Mouse (Mus musculus) neural tube, embryonic 15.5 days (tissue): ENCODE results near the gene Mrps15. TPM values are rescaled to one million over a fixed set of nuclear protein-coding genes. Genes with fewer than 3 reads are reported as not detected.
A peak's percentile ranks its signal among the peaks of the same experiment; 100 is the strongest.
"Not testable (repeated sequence)": the region's sequence is repeated elsewhere in the genome, so short reads cannot be mapped to it uniquely, and the experiment has no call there.

Source experiments
- ATAC-seq: fragments of 200-750 bp; cut with Nextera tagmentation; 2 replicates; pipeline ENCODE4 v1.8.0; 2017; ENCODE audit warnings: mild to moderate bottlenecking, moderate TSS enrichment, moderate library complexity; ENCODE audit not compliant: low FRiP score
- H3K27ac ChIP-seq: fragments of 300-500 bp; sonication (generic); replicated peaks from 2 replicates; pipeline ENCODE4 v1.5.1; 2015; ENCODE audit warnings: mild to moderate bottlenecking, inconsistent platforms
- H3K27me3 ChIP-seq: fragments of 300-500 bp; sonication (generic); replicated peaks from 2 replicates; pipeline ENCODE4 v1.6.1; 2015; ENCODE audit warnings: inconsistent platforms
- H3K36me3 ChIP-seq: fragments of 300-500 bp; sonication (generic); 2 replicates; pipeline ENCODE4 v1.6.1; 2015; ENCODE audit warnings: inconsistent platforms
- H3K4me1 ChIP-seq: fragments of 300-500 bp; sonication (generic); 2 replicates; pipeline ENCODE4 v1.6.1; 2015; ENCODE audit warnings: inconsistent platforms
- H3K4me2 ChIP-seq: fragments of 300-500 bp; sonication (generic); 2 replicates; pipeline ENCODE4 v1.6.1; 2015; ENCODE audit warnings: inconsistent platforms, mild to moderate bottlenecking, moderate library complexity
- H3K4me3 ChIP-seq: fragments of 300-500 bp; sonication (generic); replicated peaks from 2 replicates; pipeline ENCODE4 v1.5.1; 2015; ENCODE audit warnings: mild to moderate bottlenecking, inconsistent platforms
- H3K9ac ChIP-seq: fragments of 300-500 bp; sonication (generic); replicated peaks from 2 replicates; pipeline ENCODE4 v1.6.1; 2015; ENCODE audit warnings: mild to moderate bottlenecking, inconsistent platforms
- H3K9me3 ChIP-seq: fragments of 300-500 bp; sonication (generic); replicated peaks from 2 replicates; pipeline ENCODE4 v1.6.1; 2016; ENCODE audit warnings: inconsistent platforms
- WGBS: fragments of 180-500 bp; shearing (Covaris S2); methylation state at CpG from one replicate; pipeline ENCODE4 v1.1.7; 2015; ENCODE audit warnings: mixed read lengths; 5-methylcytosine and 5-hydroxymethylcytosine counted together
- polyA plus RNA-seq: library from polyadenylated mRNA; unstranded; fragments of >200 nt; fragmentation: Nextera tagmentation; extraction: Ambion mirVana; gene quantifications from 2 replicates; pipeline ENCODE4 v1.2.1, GENCODE M21; 2015

Gene Mrps15
- polyA plus RNA-seq, 1 experiment from 2014 or later, result 145 TPM

- ATAC-seq, result no peak
- no peak overlapping the region for H3K4me2 ChIP-seq
Measured at GRCm38 (mm10) chr4:126083021-126083420, 36.3 kb downstream of the Mrps15 start.

GRCm38 (mm10) chr4:126084382-126084781, 37.7 kb downstream of the Mrps15 start:
- H3K9ac ChIP-seq, result no peak overlapping the region
- no peak overlapping the region for H3K4me3 ChIP-seq
- H3K27ac ChIP-seq, result no peak overlapping the region
- H3K36me3 ChIP-seq, result peaks cover 48% of the 10 kb centered on the region
- WGBS, result 79% methylated on average over 8 of the region's 8 CpGs
- H3K9me3 ChIP-seq, result no peaks in the 10 kb centered on the region
- no peaks in the 10 kb centered on the region for H3K4me1 ChIP-seq
- ATAC-seq, result no peak
- no peaks in the 10 kb centered on the region for H3K27me3 ChIP-seq
- no peak overlapping the region for H3K4me2 ChIP-seq

More at GRCm38 (mm10) chr4:126083021-126083420, 36.3 kb downstream of the Mrps15 start:
- no peaks in the 10 kb centered on the region for H3K9me3 ChIP-seq
- no peak overlapping the region for H3K9ac ChIP-seq
- H3K4me1 ChIP-seq, result no peaks in the 10 kb centered on the region
- WGBS, result 94% methylated on average over 9 of the region's 9 CpGs
- H3K36me3 ChIP-seq, result peaks cover 39% of the 10 kb centered on the region
- no peak overlapping the region for H3K27ac ChIP-seq
- H3K4me3 ChIP-seq, result no peak overlapping the region
- no peaks in the 10 kb centered on the region for H3K27me3 ChIP-seq

- no peak overlapping the region for H3K9ac ChIP-seq
- peaks cover 43% of the 10 kb centered on the region for H3K36me3 ChIP-seq
- H3K4me2 ChIP-seq, result no peak overlapping the region
- no peaks in the 10 kb centered on the region for H3K4me1 ChIP-seq
- ATAC-seq, result peak; percentile 79
- no peak overlapping the region for H3K4me3 ChIP-seq
- H3K27me3 ChIP-seq, result no peaks in the 10 kb centered on the region
- H3K27ac ChIP-seq, result 0 out of 2 replicates have a peak overlapping the region, but pooled peaks have one; percentile 19
- 31% methylated on average over 7 of the region's 7 CpGs for WGBS
- no peaks in the 10 kb centered on the region for H3K9me3 ChIP-seq
Measured at GRCm38 (mm10) chr4:126085996-126086576, 39.4 kb downstream of the Mrps15 start.

DNA sequence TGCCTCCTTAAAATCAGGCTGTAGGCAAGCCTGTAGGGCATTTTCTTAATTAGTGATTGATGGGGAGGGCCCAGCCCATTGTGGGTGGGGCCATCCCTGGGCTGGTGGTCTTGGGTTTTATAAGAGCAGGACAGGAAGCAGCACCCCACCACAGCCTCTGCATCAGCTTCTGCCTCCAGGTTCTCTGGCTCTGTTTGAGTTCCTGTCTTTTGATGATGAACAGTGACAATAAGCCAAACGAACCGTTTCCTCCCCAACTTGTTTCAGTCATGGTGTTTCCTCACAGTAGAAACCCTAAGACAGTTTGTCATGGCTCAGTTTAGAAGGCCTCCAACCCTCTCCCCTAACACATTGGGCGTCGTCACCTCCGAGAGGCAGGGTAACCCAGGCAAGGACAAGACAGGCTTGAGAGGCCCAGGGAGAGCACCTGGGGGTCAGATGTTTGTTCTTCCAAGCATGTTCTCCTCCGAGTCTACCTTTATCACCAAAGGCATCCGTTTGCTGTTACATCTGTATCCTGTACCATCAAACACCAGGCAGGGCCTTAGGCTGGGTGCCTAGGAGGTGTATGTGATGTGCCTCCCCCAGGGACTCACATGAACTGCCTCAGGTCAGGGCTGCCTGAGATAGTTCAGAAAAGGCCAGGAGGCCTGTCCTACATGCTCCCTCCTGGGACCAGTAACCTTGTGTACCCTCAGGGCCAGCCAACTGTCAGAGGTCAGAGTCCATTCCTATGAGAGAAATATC, 43.5 kb downstream of the Mrps15 start:
- no peaks in the 10 kb centered on the region for H3K27me3 ChIP-seq
- no peak overlapping the region for H3K4me3 ChIP-seq
- H3K4me2 ChIP-seq, result no peak overlapping the region
- H3K9ac ChIP-seq, result no peak overlapping the region
- no peaks in the 10 kb centered on the region for H3K4me1 ChIP-seq
- no peaks in the 10 kb centered on the region for H3K9me3 ChIP-seq
- H3K27ac ChIP-seq, result no peak overlapping the region
- WGBS, result 83% methylated on average over 7 of the region's 7 CpGs
- peaks cover 12% of the 10 kb centered on the region for H3K36me3 ChIP-seq
- no peak for ATAC-seq

- no peaks in the 10 kb centered on the region for H3K9me3 ChIP-seq
- no peak overlapping the region for H3K27ac ChIP-seq
- peaks cover 12% of the 10 kb centered on the region for H3K36me3 ChIP-seq
- WGBS, result 87% methylated on average over 4 of the region's 4 CpGs
- no peak overlapping the region for H3K4me3 ChIP-seq
- no peak overlapping the region for H3K4me2 ChIP-seq
- ATAC-seq, result no peak
- H3K9ac ChIP-seq, result no peak overlapping the region
- H3K27me3 ChIP-seq, result no peaks in the 10 kb centered on the region
- H3K4me1 ChIP-seq, result no peaks in the 10 kb centered on the region
Measured at GRCm38 (mm10) chr4:126090848-126091124, 44.1 kb downstream of the Mrps15 start.

- Histone ChIP-seq H3K4me2 (no peak overlapping the region), H3K9ac (no peak overlapping the region), H3K36me3 (peaks cover 12% of the 10 kb centered on the region), H3K27ac (no peak overlapping the region), H3K9me3 (no peaks in the 10 kb centered on the region), H3K4me1 (peaks cover 3% of the 10 kb centered on the region), H3K4me3 (no peak overlapping the region), H3K27me3 (no peaks in the 10 kb centered on the region)
- WGBS, result 86% methylated on average over 8 of the region's 8 CpGs
- no peak for ATAC-seq
Measured at GRCm38 (mm10) chr4:126091873-126092272, 45.1 kb downstream of the Mrps15 start.

- H3K27ac ChIP-seq, result peak overlapping the region; percentile 90; the same call in 1 of the 2 replicates
- H3K27me3 ChIP-seq, ATAC-seq, H3K9ac ChIP-seq, H3K9me3 ChIP-seq, H3K36me3 ChIP-seq: not testable (repeated sequence)
- WGBS, result 58% methylated on average over 14 of the region's 14 CpGs
- H3K4me2 ChIP-seq, result peak overlapping the region; percentile 65
- peaks cover 18% of the 10 kb centered on the region for H3K4me1 ChIP-seq
- peak overlapping the region; percentile 65 for H3K4me3 ChIP-seq
Measured at GRCm38 (mm10) chr4:126095622-126096430, 49.1 kb downstream of the Mrps15 start.

GRCm38 (mm10) chr4:126096464-126097111, 49.9 kb downstream of the Mrps15 start, which contains the start of gene Lsm10:
Gene Lsm10, plus strand, starts transcription at chr4:126096623.
- Histone ChIP-seq H3K4me2 (peak within 1 kb of the TSS; percentile 65), H3K27ac (peak within 1 kb of the TSS; percentile 90), H3K36me3 (no peaks in the 10 kb centered on the region), H3K4me1 (peaks cover 18% of the 10 kb centered on the region), H3K27me3 (no peaks in the 10 kb centered on the region), H3K9ac (peak within 1 kb of the TSS; percentile 78), H3K9me3 (no peaks in the 10 kb centered on the region), H3K4me3 (peak within 1 kb of the TSS; percentile 65)
- ATAC-seq, result peak; percentile 96
- WGBS, result 4% methylated on average over 32 of the region's 37 CpGs

- no peak overlapping the region for H3K9ac ChIP-seq
- H3K4me2 ChIP-seq, result no peak overlapping the region
- no peaks in the 10 kb centered on the region for H3K36me3 ChIP-seq
- H3K4me3 ChIP-seq, result no peak overlapping the region
- H3K4me1 ChIP-seq, result peaks cover 28% of the 10 kb centered on the region
- H3K9me3 ChIP-seq, result no peaks in the 10 kb centered on the region
- WGBS, result 95% methylated on average over 20 of the region's 20 CpGs
- H3K27me3 ChIP-seq, result no peaks in the 10 kb centered on the region
- H3K27ac ChIP-seq, result no peak overlapping the region
- ATAC-seq, result no peak
Measured at GRCm38 (mm10) chr4:126097711-126098253, 51.1 kb downstream of the Mrps15 start.

- no peak overlapping the region for H3K4me3 ChIP-seq
- WGBS, result 89% methylated on average over 3 of the region's 3 CpGs
- H3K27me3 ChIP-seq, result no peaks in the 10 kb centered on the region
- H3K27ac ChIP-seq, result no peak overlapping the region
- H3K36me3 ChIP-seq, result no peaks in the 10 kb centered on the region
- H3K4me2 ChIP-seq, result no peak overlapping the region
- no peak for ATAC-seq
- H3K4me1 ChIP-seq, result peaks cover 35% of the 10 kb centered on the region
- H3K9me3 ChIP-seq, result no peaks in the 10 kb centered on the region
- no peak overlapping the region for H3K9ac ChIP-seq
Measured at GRCm38 (mm10) chr4:126099365-126099764, 52.6 kb downstream of the Mrps15 start.

DNA sequence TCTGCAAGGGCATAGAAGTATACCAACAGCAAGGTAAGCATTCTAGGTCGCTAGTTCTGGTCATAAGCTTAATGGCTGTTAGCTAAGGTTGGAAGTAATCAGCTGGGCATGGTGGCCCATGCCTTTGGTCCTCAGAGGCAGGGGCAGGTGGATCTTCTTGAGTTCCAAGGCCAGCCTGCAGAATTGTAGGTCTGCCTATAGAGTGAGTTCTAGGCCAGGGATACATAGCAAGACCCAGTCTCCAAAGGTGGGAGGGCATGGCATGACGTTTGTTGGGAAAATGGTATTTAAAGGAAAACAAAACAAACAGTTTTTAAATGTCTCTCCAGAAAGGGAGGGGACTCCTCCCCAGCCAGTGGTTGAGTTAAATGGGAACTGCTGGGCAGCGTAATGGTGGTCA, 54.0 kb downstream of the Mrps15 start:
- Histone ChIP-seq H3K4me1 (peaks cover 49% of the 10 kb centered on the region), H3K9ac (no peak overlapping the region), H3K27ac (no peak overlapping the region), H3K4me3 (no peak overlapping the region), H3K9me3 (no peaks in the 10 kb centered on the region), H3K27me3 (no peaks in the 10 kb centered on the region), H3K36me3 (no peaks in the 10 kb centered on the region), H3K4me2 (no peak overlapping the region)
- WGBS, result 86% methylated on average over 3 of the region's 3 CpGs
- ATAC-seq, result no peak
